Mouse (Mus musculus): ENCODE data around the gene Gnb1l. TPM values are rescaled to one million over a fixed set of nuclear protein-coding genes. Genes with fewer than 3 reads are reported as not detected.

Gnb1l gene
- 17.5 TPM for polyA plus RNA-seq (2017; shearing (Covaris generic))

DNA sequence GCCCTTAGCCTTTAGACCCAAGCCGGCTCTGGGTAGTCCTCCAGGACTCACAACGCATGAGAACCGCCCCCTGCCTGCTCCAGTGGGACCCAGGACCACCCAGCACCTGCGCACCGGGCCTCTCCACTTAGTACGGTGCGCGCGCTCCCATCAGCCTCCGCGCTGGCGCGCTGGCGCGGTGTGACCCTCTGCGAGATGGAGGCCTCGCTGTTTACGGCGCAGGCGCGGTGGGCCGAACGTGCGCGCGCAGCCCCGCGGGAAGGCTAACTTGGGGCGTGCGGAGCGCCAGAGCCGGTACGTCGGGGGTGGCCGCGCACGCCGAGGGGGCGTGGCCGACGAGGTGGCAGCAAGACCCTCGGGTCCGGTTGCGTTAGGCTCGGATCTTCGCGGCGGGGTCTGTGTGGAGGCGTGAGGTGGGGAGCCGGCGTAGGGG lies at the start of gene Gnb1l, which contains the start of gene Rtl10:
Gnb1l (plus strand) TSS at position 156 of the 433 bp plus-strand sequence.
Rtl10 (plus strand) TSS at position 344 of the 433 bp plus-strand sequence.

GRCm38 (mm10) chr16:18589804-18590790 lies 91.6 kb downstream of the Gnb1l start, which contains the start of gene Tbx1:
Gene Tbx1, minus strand, starts transcription at chr16:18590671.

Other genes starting within 250 kb of the Gnb1l start
- 200 TPM for gene Ranbp1, start 250.0 kb upstream of the Gnb1l start, polyA plus RNA-seq (2017; shearing (Covaris generic))
- not detected for gene Gm49776, start 240.4 kb upstream of the Gnb1l start, polyA plus RNA-seq (2017; shearing (Covaris generic))
- 30.0 TPM for gene Dgcr8, start 209.5 kb upstream of the Gnb1l start, polyA plus RNA-seq (2017; shearing (Covaris generic))
- gene Tango2, start 150.6 kb upstream of the Gnb1l start, polyA plus RNA-seq (2017; shearing (Covaris generic)) = 61.0 TPM
- 2.4 TPM for gene Arvcf, start 150.5 kb upstream of the Gnb1l start, polyA plus RNA-seq (2017; shearing (Covaris generic))
- 31.1 TPM for gene Txnrd2, start 72.3 kb upstream of the Gnb1l start, polyA plus RNA-seq (2017; shearing (Covaris generic))
- 74.7 TPM for gene Comt, start 71.9 kb upstream of the Gnb1l start, polyA plus RNA-seq (2017; shearing (Covaris generic))
- 1.6 TPM for gene Rtl10, start 188 bp downstream of the Gnb1l start, polyA plus RNA-seq (2017; shearing (Covaris generic))
- gene Tbx1, start 92.0 kb downstream of the Gnb1l start, polyA plus RNA-seq (2017; shearing (Covaris generic)) = not detected
- not detected for gene Gp1bb, start 123.7 kb downstream of the Gnb1l start, polyA plus RNA-seq (2017; shearing (Covaris generic))
- not detected for gene Gm49601, start 127.7 kb downstream of the Gnb1l start, polyA plus RNA-seq (2017; shearing (Covaris generic))
- gene Sept5, start 131.2 kb downstream of the Gnb1l start, polyA plus RNA-seq (2017; shearing (Covaris generic)) = 0.77 TPM